Mouse (Mus musculus) heart, embryonic 15.5 days (tissue): ENCODE measurements around the gene Ccdc63. TPM values are rescaled to one million over a fixed set of nuclear protein-coding genes. Genes with fewer than 3 reads are reported as not detected.
A peak's percentile ranks its signal among the peaks of the same experiment; 100 is the strongest.

Experiments
- ATAC-seq: fragments of 200-750 bp; cut with Nextera tagmentation; replicated peaks from 2 replicates; pipeline ENCODE4 v1.8.0; 2017; ENCODE audit warnings: low read depth, moderate TSS enrichment; ENCODE audit not compliant: insufficient number of reproducible peaks, insufficient read depth, low FRiP score
- H3K27ac ChIP-seq: fragments of 300-500 bp; sonication (generic); 2 replicates; pipeline ENCODE4 v1.5.1; 2015; ENCODE audit warnings: mild to moderate bottlenecking, inconsistent platforms
- H3K27me3 ChIP-seq: fragments of 300-500 bp; sonication (generic); 2 replicates; pipeline ENCODE4 v1.6.1; 2015; ENCODE audit warnings: inconsistent platforms
- H3K36me3 ChIP-seq: fragments of 300-500 bp; sonication (generic); 2 replicates; pipeline ENCODE4 v1.6.1; 2015; ENCODE audit warnings: mild to moderate bottlenecking, inconsistent platforms
- H3K4me1 ChIP-seq: fragments of 300-500 bp; sonication (generic); replicated peaks from 2 replicates; pipeline ENCODE4 v1.6.1; 2015; ENCODE audit warnings: inconsistent platforms
- H3K4me2 ChIP-seq: fragments of 300-500 bp; sonication (generic); 2 replicates; pipeline ENCODE4 v1.6.1; 2015; ENCODE audit warnings: inconsistent platforms, mild to moderate bottlenecking, moderate library complexity
- H3K4me3 ChIP-seq: fragments of 300-500 bp; sonication (generic); 2 replicates; pipeline ENCODE4 v1.5.1; 2015; ENCODE audit warnings: mild to moderate bottlenecking, inconsistent platforms
- H3K9ac ChIP-seq: fragments of 300-500 bp; sonication (generic); 2 replicates; pipeline ENCODE4 v1.6.1; 2015; ENCODE audit warnings: mild to moderate bottlenecking, inconsistent platforms
- H3K9me3 ChIP-seq: fragments of 300-500 bp; sonication (generic); replicated peaks from 2 replicates; pipeline ENCODE4 v1.6.1; 2016; ENCODE audit warnings: inconsistent platforms
- WGBS: fragments of 180-500 bp; shearing (Covaris S2); methylation state at CpG from one replicate; pipeline ENCODE4 v1.1.7; 2015; ENCODE audit warnings: mixed read lengths; 5-methylcytosine and 5-hydroxymethylcytosine counted together
- polyA plus RNA-seq: library from polyadenylated mRNA; unstranded; fragments of >200 nt; fragmentation: Nextera tagmentation; extraction: Ambion mirVana; gene quantifications from 2 replicates; pipeline ENCODE4 v1.2.1, GENCODE M21; 2015

Gene Ccdc63
- polyA plus RNA-seq, 1 experiment from 2014 or later, result 0.42 TPM

DNA sequence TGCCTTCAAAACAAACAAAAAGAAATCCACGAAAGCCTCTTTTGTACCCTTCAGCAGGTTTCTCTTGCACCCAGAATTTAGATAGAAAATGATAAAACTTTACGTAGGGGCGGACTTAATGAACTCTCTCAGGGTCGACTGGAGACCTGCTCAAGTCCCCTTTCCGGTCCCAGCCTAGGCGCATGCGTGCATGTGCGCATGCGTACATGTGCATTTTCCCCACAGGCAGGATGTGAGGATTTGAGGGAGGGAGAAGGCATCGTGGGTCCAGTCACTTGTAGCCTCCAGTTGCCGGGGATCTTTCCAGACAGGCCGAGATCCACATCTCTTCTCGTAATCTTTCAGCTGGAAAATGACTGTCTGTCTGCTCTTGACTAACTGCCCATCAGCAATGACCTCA, 59.2 kb downstream of the Ccdc63 start:
- H3K36me3 ChIP-seq, result no peaks in the 10 kb centered on the region
- no peak overlapping the region for H3K9ac ChIP-seq
- no peak for ATAC-seq
- no peak overlapping the region for H3K27ac ChIP-seq
- H3K9me3 ChIP-seq, result no peaks in the 10 kb centered on the region
- H3K4me1 ChIP-seq, result peaks cover 23% of the 10 kb centered on the region
- no peaks in the 10 kb centered on the region for H3K27me3 ChIP-seq
- H3K4me3 ChIP-seq, result no peak overlapping the region
- no peak overlapping the region for H3K4me2 ChIP-seq
- 89% methylated on average over 13 of the region's 13 CpGs for whole genome bisulfite sequencing

DNA sequence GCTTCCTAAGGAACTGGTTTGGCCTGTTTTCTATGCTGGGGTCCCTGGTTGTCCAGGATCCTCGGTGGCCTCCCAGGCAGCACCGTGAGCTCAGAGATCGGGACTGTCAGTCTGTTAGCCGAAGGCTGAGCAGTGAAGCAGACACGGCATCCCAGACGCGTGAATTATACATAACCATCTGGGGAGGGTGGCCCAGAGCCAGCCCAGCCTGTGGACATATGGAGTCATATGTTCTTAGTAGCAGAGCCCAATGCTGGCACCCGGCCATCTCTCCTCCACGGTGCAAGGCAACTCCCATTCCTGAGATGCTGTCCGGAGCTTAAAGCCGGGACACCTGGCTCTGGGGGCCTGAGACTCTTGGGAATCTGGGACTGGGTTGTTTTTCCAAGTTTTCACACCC, 59.7 kb downstream of the Ccdc63 start:
- WGBS, result 42% methylated on average over 11 of the region's 11 CpGs
- H3K4me3 ChIP-seq, result no peak overlapping the region
- no peak overlapping the region for H3K27ac ChIP-seq
- no peak overlapping the region for H3K9ac ChIP-seq
- no peaks in the 10 kb centered on the region for H3K36me3 ChIP-seq
- H3K4me2 ChIP-seq, result no peak overlapping the region
- ATAC-seq, result peak; percentile 63
- peaks cover 19% of the 10 kb centered on the region for H3K4me1 ChIP-seq
- H3K9me3 ChIP-seq, result no peaks in the 10 kb centered on the region
- no peaks in the 10 kb centered on the region for H3K27me3 ChIP-seq

DNA sequence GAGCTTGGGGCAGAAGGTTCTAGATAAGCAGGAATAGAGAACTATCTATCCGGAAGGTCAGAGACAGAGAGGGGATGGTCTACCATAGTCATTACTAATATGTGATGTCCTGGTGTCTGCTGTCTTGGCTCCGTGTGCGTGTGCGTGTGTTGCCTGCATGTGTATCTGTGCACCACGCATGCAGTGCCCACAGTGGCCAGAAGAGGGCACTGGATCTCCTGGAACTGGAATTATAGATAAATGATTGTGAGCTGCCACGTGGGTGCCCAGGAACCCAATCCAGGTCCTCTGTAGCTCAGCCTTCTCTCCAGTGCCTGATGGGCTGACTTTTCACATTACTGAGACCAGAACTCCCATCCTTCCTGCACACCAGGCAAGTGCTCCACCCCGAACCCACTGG, 60.8 kb downstream of the Ccdc63 start:
- Histone ChIP-seq H3K9me3 (no peaks in the 10 kb centered on the region), H3K4me2 (no peak overlapping the region), H3K27me3 (no peaks in the 10 kb centered on the region), H3K4me1 (peaks cover 7% of the 10 kb centered on the region), H3K9ac (no peak overlapping the region), H3K27ac (no peak overlapping the region), H3K4me3 (no peak overlapping the region), H3K36me3 (no peaks in the 10 kb centered on the region)
- 84% methylated on average over 7 of the region's 7 CpGs for WGBS
- ATAC-seq, result no peak

DNA sequence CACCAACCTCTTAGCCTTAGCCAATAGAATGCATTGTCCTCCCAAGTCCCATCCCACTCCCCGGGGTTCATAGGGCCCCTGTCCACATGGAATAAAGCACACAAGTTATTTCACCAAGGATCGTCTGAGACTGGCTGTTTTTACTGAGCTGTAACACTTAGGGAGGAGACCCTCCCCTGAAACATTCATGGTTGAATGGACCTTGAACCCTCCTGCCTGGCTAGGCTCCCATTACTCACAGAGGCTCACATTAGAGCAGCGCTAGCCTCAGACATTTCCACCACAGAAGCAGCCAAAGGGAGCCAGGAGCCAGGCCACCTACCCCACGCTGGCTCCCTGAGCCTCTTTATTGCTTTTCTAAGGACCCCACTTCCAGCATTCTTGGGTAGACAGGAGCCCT, 63.4 kb downstream of the Ccdc63 start:
- Histone ChIP-seq H3K4me1 (peaks cover 7% of the 10 kb centered on the region), H3K9me3 (no peaks in the 10 kb centered on the region), H3K4me2 (no peak overlapping the region), H3K27me3 (no peaks in the 10 kb centered on the region), H3K36me3 (no peaks in the 10 kb centered on the region), H3K4me3 (no peak overlapping the region), H3K9ac (no peak overlapping the region), H3K27ac (no peak overlapping the region)
- no peak for ATAC-seq
- WGBS, result 77% methylated on average over 4 of the region's 4 CpGs

DNA sequence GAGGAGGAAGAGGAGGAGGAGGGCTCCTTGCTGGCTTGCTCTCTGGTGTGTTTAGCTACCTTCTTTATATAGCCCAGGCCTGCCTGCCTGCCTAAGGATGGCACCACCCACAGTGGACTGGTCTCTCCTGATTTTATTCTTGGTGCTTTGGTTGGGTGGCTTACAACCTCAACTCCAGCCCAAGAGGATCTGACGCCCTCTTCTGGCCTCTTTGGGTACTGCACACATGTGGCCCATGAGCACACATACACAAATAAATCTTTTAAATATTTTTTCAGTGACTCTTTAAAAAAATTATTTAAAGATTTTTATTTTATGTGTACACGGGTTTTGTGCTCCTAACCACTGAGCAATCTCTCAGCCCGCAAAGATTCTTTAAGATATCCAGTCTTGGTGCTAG, 64.9 kb downstream of the Ccdc63 start:
- WGBS, result 54% methylated on average over 3 of the region's 3 CpGs
- H3K9me3 ChIP-seq, result no peaks in the 10 kb centered on the region
- H3K36me3 ChIP-seq, result no peaks in the 10 kb centered on the region
- H3K27ac ChIP-seq, result no peak overlapping the region
- H3K4me1 ChIP-seq, result peaks cover 13% of the 10 kb centered on the region
- ATAC-seq, result no peak
- no peak overlapping the region for H3K9ac ChIP-seq
- no peak overlapping the region for H3K4me2 ChIP-seq
- H3K27me3 ChIP-seq, result no peaks in the 10 kb centered on the region
- H3K4me3 ChIP-seq, result no peak overlapping the region

DNA sequence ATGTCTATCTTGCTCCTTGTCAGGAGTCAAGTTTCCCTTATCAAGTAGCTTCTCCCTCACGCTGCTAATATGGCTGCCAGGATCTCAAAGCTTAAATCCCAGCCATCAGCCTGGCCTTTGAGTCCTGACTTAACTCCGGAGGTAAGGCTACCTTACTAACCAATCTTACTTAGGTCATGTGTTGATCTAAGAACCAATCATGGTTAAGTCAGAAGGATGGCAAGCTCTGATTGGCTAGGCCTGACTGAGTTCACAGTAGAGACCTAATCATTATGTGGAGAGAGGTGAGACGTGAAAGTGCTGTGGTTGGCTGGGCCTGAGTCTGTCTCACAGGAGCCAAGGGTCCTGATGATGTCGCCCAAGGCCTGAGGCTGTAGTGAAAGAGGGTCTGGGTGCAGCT, 68.6 kb downstream of the Ccdc63 start:
- no peaks in the 10 kb centered on the region for H3K9me3 ChIP-seq
- peak overlapping the region; percentile 97 for H3K27ac ChIP-seq
- H3K36me3 ChIP-seq, result no peaks in the 10 kb centered on the region
- no peak for ATAC-seq
- no peak overlapping the region for H3K4me2 ChIP-seq
- no peak overlapping the region for H3K4me3 ChIP-seq
- H3K27me3 ChIP-seq, result no peaks in the 10 kb centered on the region
- no peak overlapping the region for H3K9ac ChIP-seq
- WGBS, result 75% methylated on average over 4 of the region's 4 CpGs
- H3K4me1 ChIP-seq, result peaks cover 22% of the 10 kb centered on the region

DNA sequence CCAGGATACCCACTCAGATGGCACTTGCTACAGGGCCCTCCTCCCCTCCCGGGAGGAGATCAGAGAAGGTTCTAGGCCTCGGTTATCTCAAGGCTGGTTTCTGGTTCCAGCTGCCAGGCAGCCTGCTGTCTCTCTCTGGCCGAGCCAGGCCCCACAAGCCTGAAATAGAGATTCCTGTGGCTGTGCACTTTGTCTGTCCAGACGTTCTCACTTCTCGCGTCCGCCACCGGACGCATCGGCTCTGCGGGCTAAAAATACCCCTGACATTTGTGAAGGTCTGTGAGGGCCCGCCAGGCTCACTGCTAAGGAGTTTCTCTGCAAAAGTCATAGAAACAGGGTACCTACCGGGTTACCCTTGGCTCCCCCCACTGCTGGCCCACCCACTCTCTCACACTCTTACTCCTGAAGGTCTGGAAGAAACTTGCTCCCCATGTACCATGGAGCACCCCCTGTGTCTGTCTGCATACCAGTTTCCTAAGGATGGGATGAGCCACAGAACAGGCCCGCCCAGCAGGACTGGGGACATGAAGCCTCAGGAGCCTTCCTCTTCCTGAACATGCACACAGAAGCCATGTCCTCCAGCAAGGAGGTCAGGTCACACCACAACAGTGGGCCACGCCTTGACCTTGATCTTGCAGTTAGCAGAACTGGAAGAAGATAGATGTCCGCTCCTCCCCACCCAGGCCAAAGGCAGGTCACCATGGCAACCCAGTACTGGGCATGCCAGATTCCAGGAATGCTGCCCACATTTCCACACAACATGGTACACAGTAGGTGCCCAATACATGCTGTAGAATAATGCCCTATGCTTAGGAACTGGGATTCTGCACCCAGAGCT, 69.4 kb downstream of the Ccdc63 start:
- no peaks in the 10 kb centered on the region for H3K9me3 ChIP-seq
- H3K9ac ChIP-seq, result peak overlapping the region; percentile 23; the same call in 1 of the 2 replicates
- peak; percentile 86 for ATAC-seq
- H3K36me3 ChIP-seq, result no peaks in the 10 kb centered on the region
- H3K4me1 ChIP-seq, result peaks cover 22% of the 10 kb centered on the region
- H3K27ac ChIP-seq, result peak overlapping the region; percentile 97
- peak overlapping the region; percentile 26; the same call in 1 of the 2 replicates for H3K4me2 ChIP-seq
- no peak overlapping the region for H3K4me3 ChIP-seq
- 29% methylated on average over 16 of the region's 16 CpGs for WGBS
- no peaks in the 10 kb centered on the region for H3K27me3 ChIP-seq

DNA sequence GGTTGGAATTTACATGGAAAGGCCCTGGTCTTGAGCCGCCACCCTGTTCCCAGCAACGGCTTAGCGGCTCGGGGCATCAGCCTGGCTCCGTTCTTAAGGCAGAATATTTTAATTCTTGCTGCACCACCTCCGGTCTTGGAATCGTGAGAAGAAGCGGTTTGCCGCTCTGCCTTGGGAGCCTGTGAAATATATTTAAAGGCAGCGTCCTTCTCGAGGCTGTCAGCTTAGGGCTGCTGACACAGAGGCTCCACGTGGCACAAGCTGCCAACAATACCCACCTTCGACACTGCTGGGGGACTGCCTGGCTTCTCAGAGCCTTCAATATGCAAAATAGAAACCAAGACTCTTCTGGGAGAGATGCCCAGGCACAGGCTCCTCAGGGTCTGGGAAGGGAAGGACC, 72.1 kb downstream of the Ccdc63 start:
- Histone ChIP-seq H3K27me3 (no peaks in the 10 kb centered on the region), H3K9ac (no peak overlapping the region)
- WGBS, result 65% methylated on average over 13 of the region's 13 CpGs

DNA sequence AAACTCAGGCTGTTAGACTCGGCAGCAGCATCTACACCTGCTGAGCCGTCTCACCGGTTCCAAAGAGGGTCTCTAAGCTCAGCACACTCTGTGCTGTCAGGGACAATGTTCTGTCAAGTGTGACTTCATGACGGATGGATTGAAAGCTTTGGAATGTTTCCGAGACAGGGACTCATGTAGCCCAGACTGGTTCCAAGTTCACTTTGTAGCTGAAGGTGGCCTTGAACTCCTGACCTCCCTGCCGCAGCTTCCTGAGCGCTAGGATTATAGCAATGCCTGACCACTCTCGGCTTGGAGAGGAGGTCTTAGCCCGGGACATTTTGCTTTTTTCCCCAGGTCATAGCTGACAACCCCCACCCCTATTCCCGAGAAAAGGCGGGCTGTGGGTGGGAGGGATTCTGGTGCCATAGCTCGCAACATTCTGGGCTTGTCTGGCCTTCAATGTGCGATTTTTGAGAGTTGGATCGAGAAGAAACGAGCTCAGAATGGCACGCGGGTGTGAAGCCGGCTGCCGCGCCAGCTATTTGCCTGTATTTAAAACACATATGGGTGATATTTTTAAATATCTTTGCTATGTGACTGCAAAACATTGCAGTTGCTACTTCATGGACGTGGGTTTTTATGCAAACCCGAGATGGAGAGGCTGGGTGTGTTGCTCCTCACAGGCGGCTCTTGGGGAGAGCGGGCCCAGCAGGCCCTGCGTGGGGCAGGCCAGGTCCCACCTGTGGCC, 77.3 kb downstream of the Ccdc63 start:
- Histone ChIP-seq H3K9me3 (no peaks in the 10 kb centered on the region), H3K27ac (no peak overlapping the region), H3K9ac (no peak overlapping the region), H3K4me2 (no peak overlapping the region), H3K4me1 (peaks cover 26% of the 10 kb centered on the region), H3K27me3 (no peaks in the 10 kb centered on the region), H3K4me3 (no peak overlapping the region), H3K36me3 (no peaks in the 10 kb centered on the region)
- 70% methylated on average over 25 of the region's 25 CpGs for WGBS
- no peak for ATAC-seq

More for the DNA sequence above, 72.1 kb downstream of the Ccdc63 start:
- peaks cover 22% of the 10 kb centered on the region for H3K4me1 ChIP-seq
- H3K4me3 ChIP-seq, result no peak overlapping the region
- no peaks in the 10 kb centered on the region for H3K9me3 ChIP-seq
- H3K4me2 ChIP-seq, result no peak overlapping the region
- no peaks in the 10 kb centered on the region for H3K36me3 ChIP-seq
- no peak for ATAC-seq
- peak overlapping the region; percentile 37; the same call in 1 of the 2 replicates for H3K27ac ChIP-seq

DNA sequence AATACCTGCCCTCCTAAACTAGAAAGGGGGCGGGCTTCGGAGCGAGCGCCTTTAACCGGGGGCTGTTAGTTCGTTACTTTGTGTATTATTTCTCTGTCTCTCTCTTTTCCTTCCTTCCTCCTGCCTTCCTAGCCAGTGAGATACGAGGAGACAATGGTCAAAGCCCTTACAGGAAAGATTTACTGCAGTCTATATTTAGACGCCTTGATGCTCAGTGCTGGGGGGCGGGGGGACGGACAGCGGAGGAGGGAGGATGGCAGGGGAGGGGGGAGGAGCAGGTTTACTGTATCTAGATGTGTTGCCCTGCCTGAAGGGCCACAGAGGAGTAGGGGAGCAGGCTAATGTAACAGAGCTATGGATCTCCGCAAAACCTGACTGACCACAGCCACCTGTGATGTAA, 78.1 kb downstream of the Ccdc63 start:
- peak overlapping the region; percentile 43; the same call in 1 of the 2 replicates for H3K27ac ChIP-seq

DNA sequence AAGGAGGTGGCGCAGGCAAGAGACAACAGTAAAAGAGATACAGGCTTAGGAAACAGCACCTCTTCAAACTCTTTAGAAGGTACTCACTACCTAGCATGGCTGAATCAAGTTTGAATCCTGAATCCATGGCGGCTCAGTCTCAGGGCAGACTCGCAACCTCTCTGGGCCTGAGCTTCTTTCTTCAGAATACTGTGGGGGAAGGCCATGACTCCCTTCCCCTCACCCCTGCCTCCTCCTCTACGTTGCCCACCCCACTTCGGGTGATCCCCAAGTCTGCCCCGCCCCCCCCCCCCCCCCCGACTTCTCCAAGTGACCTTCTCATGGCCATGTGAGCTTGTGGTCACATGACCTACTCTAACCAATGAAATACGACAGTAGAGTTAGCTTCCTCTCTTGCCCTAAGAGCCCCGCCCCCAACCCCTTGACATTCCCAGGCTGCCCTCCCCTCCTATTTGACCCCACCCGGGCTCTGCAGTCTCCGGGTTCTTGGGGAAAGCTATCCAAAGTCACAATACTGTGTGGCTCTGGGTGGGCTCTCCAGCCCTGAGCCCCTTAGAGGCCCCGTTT, 79.8 kb downstream of the Ccdc63 start:
- H3K9ac ChIP-seq, result no peak overlapping the region
- no peak overlapping the region for H3K27ac ChIP-seq
- ATAC-seq, result no peak
- no peak overlapping the region for H3K4me3 ChIP-seq
- H3K9me3 ChIP-seq, result no peaks in the 10 kb centered on the region
- H3K4me1 ChIP-seq, result peaks cover 28% of the 10 kb centered on the region
- H3K36me3 ChIP-seq, result no peaks in the 10 kb centered on the region
- H3K27me3 ChIP-seq, result no peaks in the 10 kb centered on the region
- 30% methylated on average over 10 of the region's 12 CpGs for WGBS
- H3K4me2 ChIP-seq, result 0 out of 2 replicates have a peak overlapping the region, but pooled peaks have one; percentile 23

More for the DNA sequence above, 78.1 kb downstream of the Ccdc63 start:
- no peaks in the 10 kb centered on the region for H3K27me3 ChIP-seq
- ATAC-seq, result no peak; the same call in 1 of the 2 replicates
- WGBS, result 10% methylated on average over 12 of the region's 12 CpGs
- H3K9me3 ChIP-seq, result no peaks in the 10 kb centered on the region
- peaks cover 26% of the 10 kb centered on the region for H3K4me1 ChIP-seq
- H3K4me3 ChIP-seq, result no peak overlapping the region
- peak overlapping the region; percentile 20; the same call in 1 of the 2 replicates for H3K9ac ChIP-seq
- H3K4me2 ChIP-seq, result peak overlapping the region; percentile 51
- no peaks in the 10 kb centered on the region for H3K36me3 ChIP-seq
